Mouse (Mus musculus): Measurements from ENCODE around the gene Olfr592.
"Not testable (repeated sequence)": the region's sequence is repeated elsewhere in the genome, so short reads cannot be mapped to it uniquely, and the experiment has no call there.

- TF ChIP-seq CTCF, POLR2A (IDR thresholded peaks at IDR 0.05; ENCODE audit: insufficient read depth, low read depth, low read length): not testable (repeated sequence)
These were observed 27.4 kb downstream of the Olfr592 start for GRCm38 (mm10) chr7:103212050-103212449.

Data from olfactory bulb, adult 2 months (tissue).